Mouse (Mus musculus): ENCODE results near the gene Ttc9c. TPM values are rescaled to one million over a fixed set of nuclear protein-coding genes. Genes with fewer than 3 reads are reported as not detected.

The Ttc9c gene
- total RNA-seq, 2 experiments from 2014 or later, result 33.1 to 33.3 TPM

DNA sequence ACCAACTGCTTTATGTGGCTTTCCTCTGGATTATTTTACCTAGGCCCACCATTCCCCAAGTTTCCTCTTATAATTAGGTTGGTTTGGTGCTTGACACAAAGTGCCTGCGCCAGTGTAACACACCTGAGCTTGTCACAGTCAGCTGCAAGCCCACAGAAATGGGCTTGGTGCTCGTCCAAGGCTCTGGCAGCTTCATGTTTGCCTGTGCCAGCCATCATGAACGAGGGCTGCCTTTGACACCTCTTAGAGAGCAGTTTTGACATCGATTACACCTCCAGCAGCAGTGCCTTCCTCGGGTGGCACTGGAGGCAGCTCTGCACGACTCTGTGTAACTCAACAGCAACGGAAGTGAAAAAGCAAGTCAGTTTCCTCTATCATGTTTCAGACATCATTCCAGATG lies 29.0 kb downstream of the Ttc9c start:
- peak in 1 of 2 experiments; percentile 23 for DNase-seq (ENCODE audit: low spot score in 2 of 2)
- intact Hi-C loops (cut with DNase I), result no loop called here

DNA sequence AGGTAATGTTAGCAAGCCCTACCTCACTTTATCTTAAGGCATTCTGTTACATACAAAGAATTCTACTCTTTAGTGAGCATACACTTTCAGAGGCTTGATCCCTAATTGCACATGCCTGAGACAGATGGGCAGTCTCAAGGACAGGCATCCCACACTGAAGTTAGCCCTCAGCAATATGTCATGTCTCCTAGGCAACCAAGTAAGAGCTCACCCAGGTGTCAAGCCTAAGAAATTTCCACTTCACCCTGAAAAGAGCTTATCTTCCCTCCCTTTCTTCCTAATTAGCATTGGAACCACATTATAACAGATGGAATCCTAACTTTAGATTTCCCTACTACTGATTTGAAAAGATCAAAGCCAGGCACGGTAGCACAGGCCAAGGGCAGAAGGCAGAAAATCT lies 30.0 kb downstream of the Ttc9c start:
- intact Hi-C loops (cut with DNase I), result no loop called here
- DNase-seq (ENCODE audit: low spot score in 2 of 2), result peak; percentile 13 to 23

DNA sequence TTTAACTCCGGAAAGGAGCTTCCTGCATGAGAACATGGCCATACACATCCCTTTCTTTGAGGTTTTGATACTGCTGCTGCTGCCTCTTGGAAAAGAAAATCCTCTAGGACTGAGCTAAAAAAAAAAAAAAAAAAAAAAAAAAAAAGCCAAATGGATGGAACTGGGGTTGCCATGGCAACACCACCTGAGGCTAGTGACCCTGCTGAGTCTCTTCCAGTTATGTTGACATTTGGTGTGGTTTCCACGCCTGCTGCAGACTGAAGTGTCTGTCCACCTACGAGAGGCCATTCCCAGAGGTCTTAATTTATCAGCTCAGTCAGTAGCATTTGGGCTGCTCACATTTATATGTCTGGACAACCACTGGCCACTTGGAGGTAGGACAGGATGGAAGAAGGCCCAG lies 30.6 kb downstream of the Ttc9c start:
- DNase-seq (ENCODE audit: low spot score in 2 of 2), result no peak
- intact Hi-C loops (cut with DNase I), result no loop called here

DNA sequence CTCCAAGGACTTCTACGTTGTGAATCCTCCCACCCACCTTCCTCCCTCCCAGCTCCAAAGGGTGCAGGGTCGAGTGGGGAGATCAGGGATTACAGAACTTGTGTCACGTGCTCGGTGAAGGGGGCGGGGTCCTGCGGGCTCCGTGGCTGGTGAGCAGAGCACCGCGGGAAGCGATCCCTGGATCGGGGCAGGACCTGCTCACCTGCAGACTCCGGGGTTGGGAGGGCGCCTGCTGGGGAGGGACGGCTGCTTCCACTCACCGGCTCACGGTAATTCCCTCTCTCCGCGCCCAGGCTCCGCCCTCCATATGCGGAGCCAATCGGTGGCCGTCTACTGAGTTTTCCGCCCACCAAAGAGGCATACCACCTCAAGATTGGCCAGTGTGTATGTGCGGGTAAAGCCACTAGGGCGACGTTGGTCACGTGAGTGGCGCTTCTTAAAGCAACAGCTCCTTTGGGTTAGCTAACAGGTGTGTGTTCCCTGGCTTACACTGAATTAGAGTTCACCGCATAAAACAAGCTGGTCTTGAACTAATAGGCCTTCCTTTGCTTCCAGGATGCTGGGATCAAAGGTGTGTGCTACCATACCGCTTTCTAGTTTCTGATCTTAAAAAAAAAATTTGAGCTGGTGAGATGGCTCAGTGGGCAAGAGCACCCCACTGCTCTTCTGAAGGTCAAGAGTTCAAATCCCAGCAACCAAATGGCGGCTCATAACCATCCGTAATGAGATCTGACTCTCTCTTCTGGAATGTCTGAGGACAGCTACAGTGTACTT lies 32.9 kb downstream of the Ttc9c start, which contains the start of gene Taf6l:
TSS of gene Taf6l (minus strand) at position 410 of the 774 bp plus-strand sequence.
- intact Hi-C loops (cut with DNase I), result no loop called here
- DNase-seq (ENCODE audit: low spot score in 2 of 2), result peak; percentile 89 to 90

DNA sequence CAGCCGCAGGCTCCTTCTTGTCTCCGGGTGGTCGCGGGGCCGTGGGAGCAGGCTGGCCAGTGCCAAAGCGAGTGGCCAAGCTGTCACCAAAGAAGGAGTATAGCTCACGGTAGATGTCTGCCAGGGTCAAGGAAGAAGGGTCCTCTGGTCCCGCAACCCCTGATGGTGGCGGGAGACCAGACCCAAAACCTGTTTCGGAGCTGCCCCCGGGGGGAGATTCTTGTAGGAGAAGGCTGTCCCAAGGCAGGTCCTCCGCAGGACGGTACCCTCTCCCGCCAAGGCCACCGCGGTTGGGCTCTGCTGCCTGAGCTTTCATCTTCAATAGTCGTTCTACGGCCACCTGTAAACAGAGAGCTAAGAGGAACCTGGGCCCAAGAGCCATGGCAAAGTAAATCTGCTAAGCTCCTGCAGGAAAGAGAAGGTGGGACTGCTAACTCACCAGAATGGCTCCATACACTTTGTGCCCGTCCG lies 44.1 kb downstream of the Ttc9c start:
- intact Hi-C loops (cut with DNase I), result loop anchor here (5.0 kb wide), 1 partner anchor 47 kb away; the partner anchor contains the start of gene Hnrnpul2
- peak in 1 of 2 experiments; percentile 24 for DNase-seq (ENCODE audit: low spot score in 2 of 2)

DNA sequence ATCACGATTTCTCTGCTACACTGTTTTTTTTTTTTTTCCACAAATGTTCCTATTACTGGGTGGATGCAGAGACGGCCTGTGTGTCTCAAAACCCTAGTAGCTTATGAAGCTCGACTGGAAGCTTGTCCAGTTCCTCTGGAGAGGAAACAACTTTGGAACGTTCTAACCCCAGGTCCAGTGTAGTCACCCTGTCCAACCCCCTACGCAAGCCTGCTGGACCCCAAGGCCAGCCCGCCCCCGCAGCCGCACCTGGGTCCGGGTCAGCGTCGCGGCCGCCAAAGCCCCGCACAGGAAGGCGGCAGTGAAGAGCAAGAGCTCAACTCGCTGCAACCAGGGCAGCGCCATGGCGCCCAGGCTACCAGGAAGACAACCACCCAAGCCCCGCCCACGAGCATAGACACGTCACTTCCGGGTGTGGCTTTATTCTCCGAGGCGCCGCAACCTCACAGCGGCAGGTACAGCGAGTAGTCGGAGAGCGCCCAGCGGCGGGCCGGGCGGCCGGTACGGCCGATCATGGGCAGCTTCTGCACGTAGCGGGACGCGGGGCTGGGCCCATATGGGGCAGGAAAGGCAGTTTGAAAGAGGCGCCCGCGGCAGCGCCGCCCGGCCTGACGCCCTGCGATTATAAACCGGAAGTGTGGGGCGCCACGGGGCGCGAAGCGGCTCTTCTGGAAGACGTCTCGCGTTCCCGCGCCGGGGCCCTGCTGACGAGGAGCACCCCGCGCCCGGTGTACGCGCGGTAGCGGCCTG lies 44.9 kb downstream of the Ttc9c start, which contains the start of gene Tmem179b:
TSS of gene Tmem179b (minus strand) at position 382 of the 750 bp plus-strand sequence.
- intact Hi-C loops (cut with DNase I), result loop anchor here (5.0 kb wide), 1 partner anchor 48 kb away; the partner anchor contains the start of gene Hnrnpul2
- DNase-seq (ENCODE audit: low spot score in 2 of 2), result peak; percentile 97

DNA sequence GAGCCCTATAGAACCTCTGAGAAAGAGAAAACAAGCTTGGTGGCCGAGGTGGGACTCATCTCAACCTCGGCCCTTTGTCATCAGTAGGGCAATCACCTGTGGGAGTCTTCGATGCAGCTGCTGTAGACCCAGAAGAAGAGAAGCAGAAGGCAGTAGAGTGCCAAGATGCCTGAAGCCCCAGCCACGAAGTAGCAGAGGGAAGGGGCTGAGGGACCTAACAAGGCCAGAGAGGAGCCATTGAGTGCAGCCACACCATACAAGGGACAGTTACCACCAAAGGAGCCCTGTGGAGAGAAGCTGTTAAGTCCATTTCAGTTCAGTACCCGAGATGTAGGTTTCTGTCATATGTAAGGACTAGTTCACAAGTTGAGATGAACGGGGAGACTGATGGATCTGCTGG lies 45.7 kb downstream of the Ttc9c start:
- DNase-seq (ENCODE audit: low spot score in 2 of 2), result no peak
- intact Hi-C loops (cut with DNase I), result loop anchor here (5.0 kb wide), 1 partner anchor 49 kb away; the partner anchor contains the start of gene Hnrnpul2

DNA sequence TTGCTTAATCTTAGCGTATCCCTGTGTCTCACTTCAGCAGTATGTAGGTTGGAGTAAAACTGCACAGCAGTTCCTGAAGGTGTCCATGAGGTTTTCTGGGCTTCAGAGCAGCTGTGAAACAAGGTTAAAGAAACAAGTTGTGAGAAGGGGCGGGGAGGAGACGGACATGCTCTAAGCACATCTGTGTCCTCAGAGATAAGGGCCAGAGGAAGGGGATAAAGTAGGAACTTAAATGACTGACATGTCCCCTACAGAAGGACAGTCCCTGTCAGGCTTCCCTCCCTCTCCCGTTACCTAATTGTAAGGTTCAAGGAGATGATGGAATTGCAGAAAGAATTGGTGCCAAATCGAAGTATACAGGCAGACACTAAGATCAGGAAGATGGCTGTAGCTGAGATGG lies 46.1 kb downstream of the Ttc9c start:
- DNase-seq (ENCODE audit: low spot score in 2 of 2), result no peak

DNA sequence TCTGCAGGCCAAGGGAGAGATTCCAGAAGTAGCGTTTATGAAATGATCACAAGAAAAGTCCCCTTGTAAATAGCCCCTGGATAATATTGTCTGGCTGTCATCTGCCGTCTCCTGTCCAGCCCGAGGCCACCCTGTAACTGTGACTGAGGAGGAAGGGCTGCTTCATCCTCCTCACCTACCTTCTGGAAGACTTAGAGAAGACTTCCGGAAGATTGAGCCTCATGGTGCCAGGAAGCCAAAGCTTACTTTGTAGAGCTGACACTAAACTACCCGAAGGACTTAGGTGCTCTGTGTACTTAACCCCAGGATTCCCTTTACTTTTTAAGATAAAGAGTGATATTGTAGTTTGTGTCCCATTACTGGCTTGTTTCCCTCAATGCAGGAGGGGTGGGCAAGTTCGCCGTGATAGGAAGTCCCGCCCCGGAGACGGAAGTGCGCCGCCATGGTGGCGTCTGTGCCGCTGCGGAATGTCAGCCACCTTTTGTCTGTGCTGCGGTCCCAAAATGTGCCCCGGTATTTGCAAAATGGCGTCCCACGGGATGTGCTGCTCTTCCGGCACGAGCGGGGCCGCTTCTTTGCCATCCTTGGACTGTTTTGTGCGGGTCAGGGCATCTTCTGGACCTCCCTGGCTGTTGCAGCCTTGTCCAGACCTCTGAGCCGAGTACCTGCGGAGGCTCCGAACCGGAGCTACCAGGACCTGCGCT lies 48.4 kb downstream of the Ttc9c start, which contains the start of gene Tmem223:
TSS of gene Tmem223 (plus strand) at position 430 of the 704 bp plus-strand sequence.
- intact Hi-C loops (cut with DNase I), result loop anchor here (5.0 kb wide), 1 partner anchor 52 kb away; the partner anchor contains the start of gene Hnrnpul2
- peak; percentile 82 to 85 for DNase-seq (ENCODE audit: low spot score in 2 of 2)

More for the DNA sequence above, 46.1 kb downstream of the Ttc9c start:
- intact Hi-C loops (cut with DNase I), result loop anchor here (5.0 kb wide), 1 partner anchor 49 kb away; the partner anchor contains the start of gene Hnrnpul2

DNA sequence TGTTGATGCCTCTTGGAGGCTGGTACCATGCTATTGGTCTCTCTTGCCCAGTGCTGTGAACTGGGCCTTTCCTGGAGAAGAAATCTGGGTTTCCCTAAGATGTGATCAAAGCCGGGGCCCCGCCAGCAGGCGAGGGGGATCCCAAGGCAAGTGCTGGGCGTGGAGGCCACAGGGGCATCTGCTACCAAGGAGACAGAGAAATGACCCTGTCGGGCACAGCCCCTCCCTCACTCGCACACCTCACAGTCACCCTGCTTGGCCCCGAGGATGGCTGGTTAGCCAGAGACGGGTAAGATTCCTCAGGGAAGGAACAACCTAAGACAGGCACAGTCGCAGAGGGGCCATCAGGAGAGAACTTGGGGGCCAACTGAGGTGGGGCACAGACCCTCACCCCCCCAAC lies 53.6 kb downstream of the Ttc9c start:
- no peak for DNase-seq (ENCODE audit: low spot score in 2 of 2)
- intact Hi-C loops (cut with DNase I), result no loop called here

DNA sequence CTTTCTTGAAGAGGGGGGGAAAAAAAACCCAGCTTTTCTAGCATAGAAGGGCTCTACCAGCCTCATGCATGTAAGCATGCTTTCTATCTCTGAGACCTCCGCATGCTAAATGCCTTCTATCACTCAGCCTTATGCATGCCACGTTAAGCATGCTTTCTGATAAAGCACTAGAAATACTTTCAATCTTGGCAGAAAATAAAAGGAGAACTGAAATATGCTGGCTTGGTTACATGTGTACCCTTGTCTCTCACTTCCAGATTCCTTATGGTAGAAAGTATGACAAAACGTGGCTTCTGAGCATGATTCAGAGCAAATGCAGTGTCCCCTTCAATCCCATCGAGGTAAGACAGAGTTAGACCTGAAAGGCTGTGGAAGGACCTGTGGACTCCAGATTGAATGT lies 55.9 kb downstream of the Ttc9c start:
- no peak for DNase-seq (ENCODE audit: low spot score in 2 of 2)
- intact Hi-C loops (cut with DNase I), result no loop called here

DNA sequence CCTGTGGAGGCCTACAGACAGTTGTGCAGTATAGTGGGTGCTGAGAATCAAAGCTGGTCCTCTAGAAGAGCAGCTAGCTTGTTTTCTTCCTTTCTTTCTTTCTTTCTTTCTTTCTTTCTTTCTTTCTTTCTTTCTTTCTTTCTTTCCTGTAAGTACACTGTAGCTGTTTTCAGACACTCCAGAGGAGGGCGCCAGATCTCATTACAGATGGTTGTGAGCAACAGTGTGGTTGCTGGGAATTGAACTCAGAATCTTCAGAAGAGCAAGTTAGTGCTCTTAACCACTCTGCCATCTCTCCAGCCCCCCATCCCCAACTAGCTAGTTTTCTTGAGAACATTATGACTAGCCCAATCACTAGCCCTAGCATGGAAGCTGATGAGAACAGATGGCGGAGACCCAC lies 58.4 kb downstream of the Ttc9c start:
- DNase-seq (ENCODE audit: low spot score in 2 of 2), result no peak
- intact Hi-C loops (cut with DNase I), result no loop called here

Other genes with a start within 250 kb of the Ttc9c start
- gene Slc22a8, start 228.1 kb downstream of the Ttc9c start, total RNA-seq (2021), result 10 to 100 TPM; 10.7 to 14.3 TPM
- 1 to 10 TPM; 5.0 to 6.0 TPM for gene Slc22a6, start 201.3 kb downstream of the Ttc9c start, total RNA-seq (2021)
- 100 to 1,000 TPM; 157 to 166 TPM for gene Chrm1, start 155.5 kb downstream of the Ttc9c start, total RNA-seq (2021)
- 100 to 1,000 TPM; 151 to 173 TPM for gene Slc3a2, start 96.0 kb downstream of the Ttc9c start, total RNA-seq (2021)
- gene Wdr74, start 83.5 kb downstream of the Ttc9c start, total RNA-seq (2021), result 10 to 100 TPM; 50.8 to 55.2 TPM
- 1 to 10 TPM in 1 of 2 experiments, not detected in 1; 3.4 TPM for gene 1700092M07Rik, start 78.6 kb downstream of the Ttc9c start, total RNA-seq (2021)
- 10 to 100 TPM; 57.9 to 81.8 TPM for gene Stx5a, start 77.9 kb downstream of the Ttc9c start, total RNA-seq (2021)
- 10 to 100 TPM; 68.5 to 99.7 TPM for gene Nxf1, start 62.3 kb downstream of the Ttc9c start, total RNA-seq (2021)
- gene Tmem223, start 48.3 kb downstream of the Ttc9c start, total RNA-seq (2021), result 10 to 100 TPM; 68.5 to 75.9 TPM
- 10 to 100 TPM in 1 of 2 experiments, 1 to 10 TPM in 1; 8.9 to 11.0 TPM for gene Tmem179b, start 44.9 kb downstream of the Ttc9c start, total RNA-seq (2021)
- 10 to 100 TPM; 12.5 to 14.4 TPM for gene Taf6l, start 32.9 kb downstream of the Ttc9c start, total RNA-seq (2021)
- gene Polr2g, start 20.8 kb downstream of the Ttc9c start, total RNA-seq (2021), result 100 to 1,000 TPM; 102 to 107 TPM
- gene Zbtb3, start 16.8 kb downstream of the Ttc9c start, total RNA-seq (2021), result 1 to 10 TPM; 4.9 to 6.3 TPM
- 100 to 1,000 TPM; 110 to 118 TPM for gene Hnrnpul2, start 677 bp upstream of the Ttc9c start, total RNA-seq (2021)
- not detected for gene AC129217.1, start 10.4 kb upstream of the Ttc9c start, total RNA-seq (2021)
- 100 to 1,000 TPM; 118 TPM for gene Bscl2, start 18.1 kb upstream of the Ttc9c start, total RNA-seq (2021)
- gene Gng3, start 19.9 kb upstream of the Ttc9c start, total RNA-seq (2021), result 100 to 1,000 TPM; 190 to 230 TPM
- 1 to 10 TPM; 1.3 to 1.6 TPM for gene Lrrn4cl, start 31.4 kb upstream of the Ttc9c start, total RNA-seq (2021)
- 100 to 1,000 TPM in 1 of 2 experiments, 10 to 100 TPM in 1; 92.2 to 101 TPM for gene Ubxn1, start 52.2 kb upstream of the Ttc9c start, total RNA-seq (2021)
- 10 to 100 TPM; 32.1 to 39.8 TPM for gene Uqcc3, start 61.6 kb upstream of the Ttc9c start, total RNA-seq (2021)
- gene Lbhd1, start 64.4 kb upstream of the Ttc9c start, total RNA-seq (2021), result 1 to 10 TPM; 4.8 to 5.0 TPM
- gene Gm49403, start 64.6 kb upstream of the Ttc9c start, total RNA-seq (2021), result not detected
- 10 to 100 TPM; 21.6 to 26.6 TPM for gene 1810009A15Rik, start 69.5 kb upstream of the Ttc9c start, total RNA-seq (2021)
- gene Gm49416, start 69.6 kb upstream of the Ttc9c start, total RNA-seq (2021), result 1 to 10 TPM in 1 of 2 experiments, not detected in 1; 7.6 TPM
- gene Ints5, start 73.7 kb upstream of the Ttc9c start, total RNA-seq (2021), result 10 to 100 TPM; 22.4 to 25.3 TPM
- 100 to 1,000 TPM in 1 of 2 experiments, 10 to 100 TPM in 1; 95.3 to 102 TPM for gene Ganab, start 78.7 kb upstream of the Ttc9c start, total RNA-seq (2021)
- 100 to 1,000 TPM; 167 to 187 TPM for gene B3gat3, start 101.0 kb upstream of the Ttc9c start, total RNA-seq (2021)
- gene Rom1, start 110.0 kb upstream of the Ttc9c start, total RNA-seq (2021), result 1 to 10 TPM; 7.0 to 7.2 TPM
- 10 to 100 TPM in 1 of 2 experiments, 1 to 10 TPM in 1; 9.6 to 12.6 TPM for gene Eml3, start 110.2 kb upstream of the Ttc9c start, total RNA-seq (2021)
- gene Mta2, start 122.5 kb upstream of the Ttc9c start, total RNA-seq (2021), result 10 to 100 TPM; 43.9 to 52.0 TPM
- 10 to 100 TPM; 17.5 to 21.5 TPM for gene Tut1, start 134.5 kb upstream of the Ttc9c start, total RNA-seq (2021)
- 100 to 1,000 TPM; 219 to 232 TPM for gene Eef1g, start 147.7 kb upstream of the Ttc9c start, total RNA-seq (2021)
- gene Ahnak, start 170.0 kb upstream of the Ttc9c start, total RNA-seq (2021), result 10 to 100 TPM; 16.6 to 32.1 TPM